Mouse (Mus musculus): ENCODE results near the gene Rabgap1l. TPM values are rescaled to one million over a fixed set of nuclear protein-coding genes. Genes with fewer than 3 reads are reported as not detected.

Rabgap1l gene
- polyA plus RNA-seq, 1 experiment from 2014 or later, result 12.2 TPM

- no peak for DNase-seq (ENCODE audit: low spot score, missing footprints)
- 76% methylated on average over 3 of the region's 3 CpGs for WGBS
These were observed 543.2 kb downstream of the Rabgap1l start for GRCm38 (mm10) chr1:160249786-160250185.

GRCm38 (mm10) chr1:160247473-160247872 lies 545.5 kb downstream of the Rabgap1l start:
- Histone ChIP-seq H3K9ac (ENCODE audit: low read length) (no peak overlapping the region), H3K4me1 (ENCODE audit: control insufficient read depth, insufficient read depth, low read length) (no peaks in the 10 kb centered on the region), H3K4me3 (ENCODE audit: low read depth, low read length) (no peak overlapping the region), H3K36me3 (ENCODE audit: control insufficient read depth, insufficient read depth, low read length) (no peaks in the 10 kb centered on the region), H3K9me3 (ENCODE audit: control insufficient read depth, low read length) (no peaks in the 10 kb centered on the region), H3K27me3 (ENCODE audit: control insufficient read depth, insufficient read depth, low read length) (no peaks in the 10 kb centered on the region), H3K27ac (ENCODE audit: low read depth, low read length) (no peak overlapping the region), H3K4me2 (no peak overlapping the region)
- WGBS, result 80% methylated on average over 9 of the region's 9 CpGs
- ATAC-seq (ENCODE audit: low FRiP score), result no peak
- no peak for DNase-seq (ENCODE audit: low spot score, missing footprints)

More at GRCm38 (mm10) chr1:160249786-160250185, 543.2 kb downstream of the Rabgap1l start:
- Histone ChIP-seq H3K4me2 (no peak overlapping the region), H3K4me1 (ENCODE audit: control insufficient read depth, insufficient read depth, low read length) (no peaks in the 10 kb centered on the region), H3K36me3 (ENCODE audit: control insufficient read depth, insufficient read depth, low read length) (no peaks in the 10 kb centered on the region), H3K27ac (ENCODE audit: low read depth, low read length) (no peak overlapping the region), H3K9me3 (ENCODE audit: control insufficient read depth, low read length) (no peaks in the 10 kb centered on the region), H3K27me3 (ENCODE audit: control insufficient read depth, insufficient read depth, low read length) (no peaks in the 10 kb centered on the region), H3K4me3 (ENCODE audit: low read depth, low read length) (no peak overlapping the region), H3K9ac (ENCODE audit: low read length) (no peak overlapping the region)
- ATAC-seq (ENCODE audit: low FRiP score), result no peak

- Histone ChIP-seq H3K9me3 (ENCODE audit: control insufficient read depth, low read length) (no peaks in the 10 kb centered on the region), H3K27me3 (ENCODE audit: control insufficient read depth, insufficient read depth, low read length) (no peaks in the 10 kb centered on the region), H3K4me1 (ENCODE audit: control insufficient read depth, insufficient read depth, low read length) (no peaks in the 10 kb centered on the region), H3K4me3 (ENCODE audit: low read depth, low read length) (no peak overlapping the region), H3K27ac (ENCODE audit: low read depth, low read length) (no peak overlapping the region), H3K4me2 (no peak overlapping the region), H3K36me3 (ENCODE audit: control insufficient read depth, insufficient read depth, low read length) (no peaks in the 10 kb centered on the region), H3K9ac (ENCODE audit: low read length) (no peak overlapping the region)
- DNase-seq (ENCODE audit: low spot score, missing footprints) (no peak), ATAC-seq (ENCODE audit: low FRiP score) (no peak)
- whole genome bisulfite sequencing, result 85% methylated on average over 4 of the region's 4 CpGs
These were observed 546.2 kb downstream of the Rabgap1l start for GRCm38 (mm10) chr1:160246844-160247243.

- Histone ChIP-seq H3K27ac (ENCODE audit: low read depth, low read length) (no peak overlapping the region), H3K9me3 (ENCODE audit: control insufficient read depth, low read length) (no peaks in the 10 kb centered on the region), H3K4me2 (no peak overlapping the region), H3K36me3 (ENCODE audit: control insufficient read depth, insufficient read depth, low read length) (no peaks in the 10 kb centered on the region), H3K4me1 (ENCODE audit: control insufficient read depth, insufficient read depth, low read length) (no peaks in the 10 kb centered on the region), H3K9ac (ENCODE audit: low read length) (no peak overlapping the region), H3K27me3 (ENCODE audit: control insufficient read depth, insufficient read depth, low read length) (no peaks in the 10 kb centered on the region), H3K4me3 (ENCODE audit: low read depth, low read length) (no peak overlapping the region)
- ATAC-seq (ENCODE audit: low FRiP score), result no peak
- DNase-seq (ENCODE audit: low spot score, missing footprints), result no peak
- WGBS, result 75% methylated on average over 2 of the region's 2 CpGs
These were observed 547.1 kb downstream of the Rabgap1l start for GRCm38 (mm10) chr1:160245954-160246353.

- Histone ChIP-seq H3K27me3 (ENCODE audit: control insufficient read depth, insufficient read depth, low read length) (no peaks in the 10 kb centered on the region), H3K36me3 (ENCODE audit: control insufficient read depth, insufficient read depth, low read length) (no peaks in the 10 kb centered on the region), H3K4me1 (ENCODE audit: control insufficient read depth, insufficient read depth, low read length) (no peaks in the 10 kb centered on the region), H3K9me3 (ENCODE audit: control insufficient read depth, low read length) (no peaks in the 10 kb centered on the region), H3K4me2 (no peak overlapping the region), H3K27ac (ENCODE audit: low read depth, low read length) (no peak overlapping the region), H3K4me3 (ENCODE audit: low read depth, low read length) (no peak overlapping the region), H3K9ac (ENCODE audit: low read length) (no peak overlapping the region)
- DNase-seq (ENCODE audit: low spot score, missing footprints) (no peak), ATAC-seq (ENCODE audit: low FRiP score) (no peak)
- 92% methylated on average over 5 of the region's 5 CpGs for WGBS
These were observed 548.3 kb downstream of the Rabgap1l start for GRCm38 (mm10) chr1:160244689-160245088.

GRCm38 (mm10) chr1:160240091-160240490 lies 552.9 kb downstream of the Rabgap1l start:
- DNase-seq (ENCODE audit: low spot score, missing footprints) (no peak), ATAC-seq (ENCODE audit: low FRiP score) (no peak)
- 90% methylated on average over 2 of the region's 2 CpGs for WGBS
- H3K9ac ChIP-seq (ENCODE audit: low read length), result no peak overlapping the region
- H3K9me3 ChIP-seq (ENCODE audit: control insufficient read depth, low read length), result no peaks in the 10 kb centered on the region
- no peaks in the 10 kb centered on the region for H3K36me3 ChIP-seq (ENCODE audit: control insufficient read depth, insufficient read depth, low read length)
- no peaks in the 10 kb centered on the region for H3K27me3 ChIP-seq (ENCODE audit: control insufficient read depth, insufficient read depth, low read length)
- no peaks in the 10 kb centered on the region for H3K4me1 ChIP-seq (ENCODE audit: control insufficient read depth, insufficient read depth, low read length)
- H3K4me2 ChIP-seq, result no peak overlapping the region
- H3K4me3 ChIP-seq (ENCODE audit: low read depth, low read length), result no peak overlapping the region
- H3K27ac ChIP-seq (ENCODE audit: low read depth, low read length), result no peak overlapping the region

GRCm38 (mm10) chr1:160238852-160239443 lies 554.1 kb downstream of the Rabgap1l start:
- no peaks in the 10 kb centered on the region for H3K27me3 ChIP-seq (ENCODE audit: control insufficient read depth, insufficient read depth, low read length)
- no peak for DNase-seq (ENCODE audit: low spot score, missing footprints)
- H3K4me1 ChIP-seq (ENCODE audit: control insufficient read depth, insufficient read depth, low read length), result no peaks in the 10 kb centered on the region
- no peaks in the 10 kb centered on the region for H3K36me3 ChIP-seq (ENCODE audit: control insufficient read depth, insufficient read depth, low read length)
- H3K9me3 ChIP-seq (ENCODE audit: control insufficient read depth, low read length), result no peaks in the 10 kb centered on the region
- H3K27ac ChIP-seq (ENCODE audit: low read depth, low read length), result no peak overlapping the region
- ATAC-seq (ENCODE audit: low FRiP score), result no peak
- H3K9ac ChIP-seq (ENCODE audit: low read length), result no peak overlapping the region
- WGBS, result 87% methylated on average over 1 of the region's 1 CpGs
- no peak overlapping the region for H3K4me3 ChIP-seq (ENCODE audit: low read depth, low read length)
- H3K4me2 ChIP-seq, result no peak overlapping the region

GRCm38 (mm10) chr1:160237981-160238380 lies 555.0 kb downstream of the Rabgap1l start:
- DNase-seq (ENCODE audit: low spot score, missing footprints) (no peak), ATAC-seq (ENCODE audit: low FRiP score) (no peak)
- H3K4me1 ChIP-seq (ENCODE audit: control insufficient read depth, insufficient read depth, low read length), result no peaks in the 10 kb centered on the region
- no peak overlapping the region for H3K4me2 ChIP-seq
- H3K4me3 ChIP-seq (ENCODE audit: low read depth, low read length), result no peak overlapping the region
- no peak overlapping the region for H3K27ac ChIP-seq (ENCODE audit: low read depth, low read length)
- no peaks in the 10 kb centered on the region for H3K9me3 ChIP-seq (ENCODE audit: control insufficient read depth, low read length)
- no peak overlapping the region for H3K9ac ChIP-seq (ENCODE audit: low read length)
- H3K36me3 ChIP-seq (ENCODE audit: control insufficient read depth, insufficient read depth, low read length), result no peaks in the 10 kb centered on the region
- 91% methylated on average over 2 of the region's 2 CpGs for WGBS
- no peaks in the 10 kb centered on the region for H3K27me3 ChIP-seq (ENCODE audit: control insufficient read depth, insufficient read depth, low read length)

GRCm38 (mm10) chr1:160233921-160234320 lies 559.1 kb downstream of the Rabgap1l start:
- ATAC-seq (ENCODE audit: low FRiP score) (no peak), DNase-seq (ENCODE audit: low spot score, missing footprints) (no peak)
- Histone ChIP-seq H3K27ac (ENCODE audit: low read depth, low read length) (no peak overlapping the region), H3K4me2 (no peak overlapping the region), H3K9ac (ENCODE audit: low read length) (no peak overlapping the region), H3K4me1 (ENCODE audit: control insufficient read depth, insufficient read depth, low read length) (no peaks in the 10 kb centered on the region), H3K4me3 (ENCODE audit: low read depth, low read length) (no peak overlapping the region), H3K27me3 (ENCODE audit: control insufficient read depth, insufficient read depth, low read length) (no peaks in the 10 kb centered on the region), H3K9me3 (ENCODE audit: control insufficient read depth, low read length) (no peaks in the 10 kb centered on the region), H3K36me3 (ENCODE audit: control insufficient read depth, insufficient read depth, low read length) (no peaks in the 10 kb centered on the region)
